Mouse (Mus musculus) cerebellum, adult 2 months (tissue): ENCODE measurements around the gene Pheta2.

Source experiments
- CTCF ChIP-seq: fragments of 200-500 bp; IDR thresholded peaks from 2 replicates; pipeline ENCODE4 v1.5.1; 2011; ENCODE audit warnings: low read depth, mild to moderate bottlenecking, control low read depth, low read length, moderate library complexity, borderline replicate concordance; ENCODE audit not compliant: insufficient read depth
- POLR2A ChIP-seq: fragments of 200-500 bp; IDR thresholded peaks from 2 replicates; pipeline ENCODE4 v1.6.1; 2011; ENCODE audit warnings: low read length, control low read depth, borderline replicate concordance; ENCODE audit not compliant: insufficient read depth

- TF ChIP-seq CTCF: no peak
- no peak for TF ChIP-seq POLR2A
Measured at GRCm38 (mm10) chr15:82340414-82341035, 1.8 kb downstream of the Pheta2 start.
